Mouse (Mus musculus) midbrain, postnatal 0 days (tissue): ENCODE measurements around the gene Vcp. TPM values are rescaled to one million over a fixed set of nuclear protein-coding genes. Genes with fewer than 3 reads are reported as not detected.
A peak's percentile ranks its signal among the peaks of the same experiment; 100 is the strongest.

Source experiments
- ATAC-seq: fragments of 200-750 bp; cut with Nextera tagmentation; 2 replicates; pipeline ENCODE4 v1.8.0; 2017; ENCODE audit warnings: moderate number of reproducible peaks, mild to moderate bottlenecking, moderate TSS enrichment, moderate library complexity; ENCODE audit not compliant: low FRiP score
- DNase-seq: peaks from one replicate; pipeline ENCODE4 v3.0.0-alpha.2; 2015; ENCODE audit warnings: low spot score
- H3K27ac ChIP-seq: fragments of 300-500 bp; sonication (generic); 2 replicates; pipeline ENCODE4 v1.5.1; 2014; ENCODE audit warnings: low read depth, mild to moderate bottlenecking, low read length, mixed read lengths
- H3K27me3 ChIP-seq: fragments of 300-500 bp; sonication (generic); 2 replicates; pipeline ENCODE4 v1.6.1; 2014; ENCODE audit warnings: low read length, control low read depth, mixed read lengths; ENCODE audit not compliant: insufficient read depth
- H3K36me3 ChIP-seq: fragments of 300-500 bp; sonication (generic); 2 replicates; pipeline ENCODE4 v1.6.1; 2014; ENCODE audit warnings: low read length, control low read depth, mixed read lengths; ENCODE audit not compliant: insufficient read depth
- H3K4me1 ChIP-seq: fragments of 300-500 bp; sonication (generic); 2 replicates; pipeline ENCODE4 v1.6.1; 2014; ENCODE audit warnings: mild to moderate bottlenecking, control low read depth, antibody characterized with exemption, low read length, mixed read lengths; ENCODE audit not compliant: insufficient read depth
- H3K4me2 ChIP-seq: fragments of 300-500 bp; sonication (generic); 2 replicates; pipeline ENCODE4 v1.6.1; 2014; ENCODE audit warnings: low read depth, mild to moderate bottlenecking, low read length, mixed read lengths; ENCODE audit not compliant: poor library complexity, severe bottlenecking
- H3K4me3 ChIP-seq: fragments of 300-500 bp; sonication (generic); 2 replicates; pipeline ENCODE4 v1.5.1; 2014; ENCODE audit warnings: low read depth, mild to moderate bottlenecking, low read length, moderate library complexity
- H3K9ac ChIP-seq: fragments of 300-500 bp; sonication (generic); replicated peaks from 2 replicates; pipeline ENCODE4 v1.6.1; 2014; ENCODE audit warnings: mild to moderate bottlenecking, low read length, moderate library complexity, mixed read lengths; ENCODE audit not compliant: poor library complexity, severe bottlenecking
- H3K9me3 ChIP-seq: fragments of 300-500 bp; sonication (generic); 2 replicates; pipeline ENCODE4 v1.6.1; 2016; ENCODE audit warnings: low read length, control low read depth
- CTCF ChIP-seq: IDR thresholded peaks from 2 replicates; pipeline ENCODE4 v1.5.1; 2016; ENCODE audit warnings: antibody characterized with exemption, mild to moderate bottlenecking
- whole genome bisulfite sequencing: fragments of 180-500 bp; shearing (Covaris S2); extraction: QIAGEN DNeasy Blood & Tissue Kit; methylation state at CpG from one replicate; pipeline ENCODE4 v1.1.7; 2014; 5-methylcytosine and 5-hydroxymethylcytosine counted together
- polyA plus RNA-seq: library from polyadenylated mRNA; unstranded; fragments of >200 nt; fragmentation: Nextera tagmentation; extraction: Ambion mirVana; gene quantifications from 2 replicates; pipeline ENCODE4 v1.2.1, GENCODE M21; 2015
- total RNA-seq: library from RNA; depleted of rRNA; stranded (reverse); fragments of >200 nt; gene quantifications from 2 replicates; pipeline ENCODE4 v1.2.3, GENCODE M21; 2014

Vcp gene
- total and polyA plus RNA-seq, 2 experiments from 2014 or later: 192 to 464 TPM

GRCm38 (mm10) chr4:42950065-42950558 lies 50.2 kb downstream of the Vcp start:
- Histone ChIP-seq H3K27me3 (no peaks in the 10 kb centered on the region), H3K36me3 (no peaks in the 10 kb centered on the region; the same call in 1 of the 2 replicates), H3K4me3 (peak overlapping the region; percentile 77), H3K9me3 (no peaks in the 10 kb centered on the region), H3K9ac (peak overlapping the region; percentile 100), H3K4me2 (peak overlapping the region; percentile 86), H3K27ac (peak overlapping the region; percentile 97), H3K4me1 (peaks cover 53% of the 10 kb centered on the region)
- DNase-seq (peak; percentile 89), ATAC-seq (peak; percentile 69)
- 1% methylated on average over 18 of the region's 27 CpGs for WGBS
- TF ChIP-seq CTCF: no peak

DNA sequence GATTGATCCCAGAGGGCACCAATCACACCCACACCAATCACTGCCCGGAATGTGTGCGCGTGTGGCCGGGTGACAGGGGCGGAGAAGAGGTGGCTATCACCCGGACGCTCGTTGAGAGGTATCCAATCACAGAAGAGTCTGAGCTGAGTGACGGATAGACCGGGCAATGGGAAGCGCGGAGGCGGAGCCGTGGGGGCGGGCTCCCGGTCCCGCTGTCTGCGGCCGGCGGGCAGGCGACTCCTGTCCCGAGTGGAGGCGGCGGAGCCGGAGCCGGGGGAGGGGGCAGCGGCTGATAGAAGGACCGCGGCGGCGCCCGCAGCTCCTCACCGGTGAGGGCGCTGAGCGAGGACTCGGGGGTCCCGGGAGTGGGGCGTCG lies 50.6 kb downstream of the Vcp start, which contains the start of gene Dnajb5:
Dnajb5 (plus strand) TSS at position 139 of the 376 bp plus-strand sequence.
- TF ChIP-seq CTCF: no peak
- DNase-seq: peak; percentile 99
- H3K4me1 ChIP-seq: peaks cover 53% of the 10 kb centered on the region

DNA sequence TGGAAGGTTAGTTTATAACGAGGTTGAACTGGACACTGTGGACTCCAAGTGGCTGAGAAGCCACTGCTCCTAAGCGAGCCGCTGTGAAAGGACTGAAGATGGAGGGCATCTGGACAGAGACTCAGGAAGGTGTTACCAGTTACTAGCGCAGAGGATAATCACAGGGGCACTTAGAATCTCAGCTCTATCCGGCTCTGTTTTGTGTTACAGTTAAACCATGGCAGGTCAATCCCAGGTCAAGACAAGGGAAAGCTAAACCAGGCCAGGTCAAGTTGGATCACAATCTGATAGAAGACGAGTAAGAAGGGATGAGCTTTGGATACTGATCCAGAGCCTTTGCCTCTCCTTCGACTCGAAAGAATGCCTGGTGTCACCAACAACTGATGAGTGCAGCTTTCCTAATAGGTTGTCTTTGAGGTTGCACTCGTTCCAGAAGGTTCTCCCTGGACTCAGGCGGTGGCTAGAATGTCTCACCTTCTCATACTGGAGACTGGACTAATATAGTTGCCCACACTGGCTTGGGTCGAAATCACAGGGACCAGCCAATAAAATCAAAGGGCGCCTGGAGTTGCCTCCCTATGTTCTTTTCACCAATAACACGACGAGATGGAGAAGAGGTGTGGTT lies 51.1 kb downstream of the Vcp start:
- no peaks in the 10 kb centered on the region for H3K9me3 ChIP-seq
- DNase-seq (no peak), ATAC-seq (no peak)
- TF ChIP-seq CTCF: no peak
- H3K4me1 ChIP-seq: peaks cover 50% of the 10 kb centered on the region
- H3K4me3 ChIP-seq: peak overlapping the region; percentile 8
- peak overlapping the region; percentile 38 for H3K4me2 ChIP-seq
- WGBS: 14% methylated on average over 14 of the region's 14 CpGs
- no peaks in the 10 kb centered on the region for H3K27me3 ChIP-seq
- no peak overlapping the region for H3K9ac ChIP-seq
- peak overlapping the region; percentile 91 for H3K27ac ChIP-seq
- no peaks in the 10 kb centered on the region for H3K36me3 ChIP-seq

More for the DNA sequence above, 50.6 kb downstream of the Vcp start, which contains the start of gene Dnajb5:
- Histone ChIP-seq H3K4me3 (peak within 1 kb of the TSS; percentile 77), H3K27me3 (no peaks in the 10 kb centered on the region), H3K9ac (peak within 1 kb of the TSS; percentile 100), H3K4me2 (peak within 1 kb of the TSS; percentile 86), H3K27ac (peak within 1 kb of the TSS; percentile 97), H3K9me3 (no peaks in the 10 kb centered on the region), H3K36me3 (no peaks in the 10 kb centered on the region)
- WGBS: under 1% methylated on average over 27 of the region's 39 CpGs
- peak; percentile 93 for ATAC-seq

- ATAC-seq (no peak), DNase-seq (no peak)
- H3K36me3 ChIP-seq: no peaks in the 10 kb centered on the region
- no peaks in the 10 kb centered on the region for H3K27me3 ChIP-seq
- H3K4me1 ChIP-seq: peaks cover 45% of the 10 kb centered on the region
- H3K9me3 ChIP-seq: no peaks in the 10 kb centered on the region
- H3K4me3 ChIP-seq: no peak overlapping the region
- H3K4me2 ChIP-seq: peak overlapping the region; percentile 20; the same call in 1 of the 2 replicates
- H3K27ac ChIP-seq: peak overlapping the region; percentile 91
- TF ChIP-seq CTCF: no peak
- H3K9ac ChIP-seq: no peak overlapping the region
- 27% methylated on average over 13 of the region's 13 CpGs for WGBS
Observed at GRCm38 (mm10) chr4:42948527-42948926, 51.8 kb downstream of the Vcp start.

DNA sequence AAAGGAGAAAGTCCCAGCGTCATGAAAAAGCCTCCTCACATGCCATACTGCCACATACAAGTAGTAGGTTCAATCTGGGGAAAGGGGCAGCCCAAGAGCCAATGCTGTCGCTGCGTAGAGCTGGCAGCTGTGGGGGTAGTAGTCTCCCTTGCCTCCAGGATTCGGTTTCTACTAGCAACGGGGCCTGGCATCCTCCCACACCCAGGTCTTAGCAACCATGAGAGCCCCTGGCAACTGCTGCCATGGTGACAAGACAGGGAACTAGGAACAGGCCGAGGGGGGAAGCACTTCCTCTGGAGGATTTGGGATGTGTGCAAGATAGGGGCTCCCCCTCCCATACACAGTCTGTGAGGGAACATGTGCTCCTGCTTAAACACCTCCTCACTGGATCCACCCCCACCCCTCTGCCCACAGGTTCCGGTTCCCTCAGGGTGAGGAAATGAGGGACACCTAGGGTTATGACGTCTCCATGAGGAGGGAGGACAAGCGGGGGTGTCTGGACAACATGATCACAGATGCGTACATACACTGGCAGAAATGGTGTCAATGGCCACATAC lies 53.5 kb downstream of the Vcp start:
- Histone ChIP-seq H3K36me3 (peaks cover 4% of the 10 kb centered on the region; the same call in 1 of the 2 replicates), H3K27me3 (no peaks in the 10 kb centered on the region), H3K27ac (peak overlapping the region; percentile 91), H3K9ac (0 out of 2 replicates have a peak overlapping the region, but pooled peaks have one; percentile 33), H3K4me2 (peak overlapping the region; percentile 34), H3K4me3 (no peak overlapping the region), H3K4me1 (peaks cover 30% of the 10 kb centered on the region), H3K9me3 (no peaks in the 10 kb centered on the region)
- WGBS: 10% methylated on average over 10 of the region's 10 CpGs
- ATAC-seq (peak; percentile 57), DNase-seq (peak; percentile 96)
- TF ChIP-seq CTCF: no peak

DNA sequence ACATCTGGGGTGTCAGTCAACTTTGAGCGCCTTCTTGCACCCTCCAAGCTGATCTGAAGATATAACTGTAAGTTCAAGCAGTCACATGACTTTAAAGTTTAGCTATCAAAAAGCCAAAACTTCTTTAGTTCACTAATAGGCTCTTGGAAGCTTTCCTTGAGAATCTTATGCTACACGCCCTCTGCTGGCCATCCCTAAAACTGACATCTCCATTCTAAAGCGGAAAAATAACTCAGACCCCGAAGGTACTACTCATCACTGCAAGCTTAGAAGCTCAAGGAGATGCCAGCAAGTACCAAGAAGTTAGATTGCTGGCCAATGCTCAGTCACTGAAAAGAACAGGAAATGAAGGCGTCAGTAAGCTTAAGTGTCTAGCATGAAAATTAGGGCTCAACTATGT lies 54.4 kb downstream of the Vcp start:
- no peaks in the 10 kb centered on the region for H3K9me3 ChIP-seq
- WGBS: 5% methylated on average over 5 of the region's 5 CpGs
- ATAC-seq: no peak

More for the DNA sequence above, 54.4 kb downstream of the Vcp start:
- DNase-seq: peak; percentile 89
- TF ChIP-seq CTCF: peak; percentile 88
- H3K4me2 ChIP-seq: peak overlapping the region; percentile 34; the same call in 1 of the 2 replicates
- H3K4me1 ChIP-seq: peaks cover 26% of the 10 kb centered on the region
- H3K4me3 ChIP-seq: no peak overlapping the region
- H3K36me3 ChIP-seq: peaks cover 4% of the 10 kb centered on the region
- H3K27ac ChIP-seq: peak overlapping the region; percentile 91
- 0 out of 2 replicates have a peak overlapping the region, but pooled peaks have one; percentile 33 for H3K9ac ChIP-seq
- H3K27me3 ChIP-seq: no peaks in the 10 kb centered on the region
